Mouse (Mus musculus): ENCODE measurements around the gene B4galnt1.

- TF ChIP-seq CTCF (IDR thresholded peaks at IDR 0.05; ENCODE audit: borderline replicate concordance, control insufficient read depth, extremely low read depth, insufficient read depth, low read length, poor library complexity) (no peak), POLR2A (IDR thresholded peaks at IDR 0.05; ENCODE audit: control insufficient read depth, extremely low read depth, insufficient read depth, low read length, poor library complexity) (no peak)
Measured at GRCm38 (mm10) chr10:127170002-127170401, 5.0 kb downstream of the B4galnt1 start.

Measured in thymus, adult 2 months (tissue).